Mouse (Mus musculus) heart, adult 9 months (tissue): Measurements from ENCODE around the gene Ccdc125.

Experiments used
- DNase-seq, 2 experiments: peaks; one replicate each; pipeline ENCODE4 v3.0.0; 2022; ENCODE audit warnings: low spot score in 2 of 2

Gene Ccdc125

DNA sequence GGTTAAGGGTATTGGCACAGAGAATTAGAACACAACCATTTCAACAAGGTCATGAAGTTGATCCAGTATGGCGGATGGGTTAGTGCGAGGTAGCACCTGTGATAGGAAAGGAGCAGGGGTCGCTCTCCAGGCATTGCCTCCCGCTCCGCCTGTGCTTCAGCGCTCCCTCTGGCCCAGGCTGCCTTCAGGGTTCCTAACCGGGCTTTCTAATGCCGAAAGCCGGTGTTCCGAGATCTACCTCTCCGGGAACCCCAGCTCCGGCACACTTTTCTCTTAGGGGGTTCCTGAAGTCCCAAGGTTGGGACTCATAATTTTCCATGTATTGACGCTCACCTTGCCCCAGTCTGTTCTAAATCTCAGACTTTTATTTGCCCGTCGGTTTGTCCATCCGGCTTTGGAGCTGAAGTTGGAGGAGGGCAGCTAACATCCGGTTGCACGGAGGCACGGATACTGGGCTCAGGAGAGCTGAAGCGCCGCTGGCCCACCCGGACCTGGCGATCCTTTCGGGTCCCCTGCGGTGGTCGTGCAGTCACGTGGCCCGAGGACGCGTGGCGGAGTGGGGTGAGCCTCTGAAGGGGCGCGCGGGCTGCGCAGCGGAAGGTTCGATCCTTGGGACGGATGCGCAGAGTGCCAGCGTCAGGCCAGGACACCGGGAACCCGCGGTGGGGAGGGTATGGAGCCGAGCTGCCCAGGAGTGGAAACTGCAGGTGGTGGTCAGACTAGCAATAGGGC is at the start of gene Ccdc125:
Ccdc125 (plus strand) TSS at position 427 of the 732 bp plus-strand sequence.
- DNase-seq: peak; percentile 1 to 5

DNA sequence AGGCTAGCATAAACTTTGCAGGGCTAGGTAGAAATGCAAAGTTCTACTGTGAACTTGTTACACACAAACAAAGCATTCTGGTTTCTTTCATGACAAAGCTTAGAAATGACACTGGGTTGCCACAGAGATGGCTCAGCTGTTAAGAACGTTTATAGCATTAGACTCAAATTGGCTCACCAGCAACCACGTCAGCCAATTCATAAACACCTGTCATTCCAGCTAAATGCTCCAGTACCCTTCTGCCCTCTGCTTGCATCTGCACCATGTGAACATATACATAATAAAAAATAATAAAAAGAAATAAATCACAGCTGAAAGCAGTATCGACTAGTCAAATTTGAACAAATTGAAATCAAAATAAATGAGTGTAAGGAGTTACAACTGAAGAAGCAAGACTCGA is 47.3 kb upstream of the Ccdc125 start:
- DNase-seq: no peak

DNA sequence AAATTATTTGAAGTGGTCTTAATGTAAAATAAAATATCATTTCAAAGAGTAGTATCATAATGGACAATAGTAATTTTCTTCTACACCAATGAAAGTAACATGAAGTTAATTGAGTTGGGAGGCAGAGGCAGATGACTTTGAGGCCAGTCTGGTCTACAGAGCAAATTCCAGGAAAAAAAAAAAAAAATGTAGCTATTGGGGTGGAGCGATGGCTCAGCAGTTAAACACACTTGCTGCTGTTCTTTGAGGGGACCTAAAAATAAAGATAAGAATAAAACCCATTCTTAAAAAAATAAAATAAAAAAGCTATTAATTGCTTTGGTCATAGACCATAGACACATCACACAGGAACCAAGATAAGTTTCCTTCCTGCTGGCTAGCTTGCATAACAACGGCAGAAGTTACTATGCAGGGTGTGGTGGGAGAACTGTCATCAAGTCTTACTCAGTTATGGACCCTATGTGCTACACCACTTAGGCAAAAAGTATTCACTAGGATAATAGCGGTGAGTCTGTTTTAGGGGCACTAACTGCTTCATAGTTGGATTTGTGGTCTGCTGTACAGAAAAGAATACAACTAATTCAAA is 35.3 kb upstream of the Ccdc125 start:
- no peak for DNase-seq

DNA sequence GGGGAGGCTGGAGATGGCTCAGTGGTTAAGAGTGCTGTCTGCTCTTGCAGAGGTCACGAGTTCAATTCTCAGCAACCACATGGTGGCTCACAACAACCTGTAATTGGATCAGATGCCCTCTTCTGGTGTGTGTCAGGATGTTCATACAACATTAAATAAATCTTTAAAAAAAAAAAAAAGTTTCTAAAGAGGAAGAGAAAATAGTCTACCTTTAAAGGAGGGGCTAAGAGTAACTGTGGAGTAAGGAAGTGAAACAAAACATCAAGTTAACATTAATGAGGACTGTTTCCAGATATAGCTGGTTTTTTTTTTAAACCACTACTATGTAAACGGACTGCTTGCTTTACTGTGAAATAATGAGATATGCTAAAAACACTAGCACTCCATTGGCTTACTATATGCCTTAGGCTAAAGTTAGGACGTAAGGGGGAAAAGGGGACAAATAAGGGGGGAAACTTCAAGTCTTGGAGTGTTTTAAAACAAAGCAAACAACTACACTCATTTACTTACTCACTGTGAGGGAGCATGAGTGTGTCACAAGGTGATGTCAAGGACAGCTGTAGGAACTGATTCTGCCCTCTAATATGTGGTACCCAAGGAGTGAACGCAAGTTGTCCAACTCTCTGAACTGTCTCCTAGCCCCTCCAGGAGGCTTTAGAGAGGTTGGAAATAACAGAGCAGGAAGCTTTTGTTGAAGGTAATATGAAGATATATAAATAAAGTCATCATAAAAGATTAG is 26.9 kb upstream of the Ccdc125 start:
- DNase-seq: no peak

DNA sequence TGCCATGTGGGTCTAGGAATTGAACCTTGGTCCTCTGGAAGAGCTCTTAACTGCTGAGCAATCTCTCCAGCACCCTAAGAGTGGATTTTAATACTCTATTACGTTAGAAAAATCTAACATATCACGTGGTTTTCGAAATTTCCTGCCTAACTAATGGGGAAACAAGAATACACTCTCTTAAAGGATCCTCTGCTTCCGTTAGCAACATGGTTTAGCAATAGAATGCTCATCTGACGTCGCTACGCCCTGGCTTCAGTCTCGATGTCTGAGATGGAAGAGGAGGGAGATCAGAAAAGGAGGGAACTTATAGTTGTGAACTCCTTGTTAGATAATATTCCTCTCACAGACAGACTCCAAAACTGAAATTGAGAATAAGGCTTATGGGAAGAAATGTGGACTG is 21.3 kb upstream of the Ccdc125 start:
- DNase-seq: no peak

DNA sequence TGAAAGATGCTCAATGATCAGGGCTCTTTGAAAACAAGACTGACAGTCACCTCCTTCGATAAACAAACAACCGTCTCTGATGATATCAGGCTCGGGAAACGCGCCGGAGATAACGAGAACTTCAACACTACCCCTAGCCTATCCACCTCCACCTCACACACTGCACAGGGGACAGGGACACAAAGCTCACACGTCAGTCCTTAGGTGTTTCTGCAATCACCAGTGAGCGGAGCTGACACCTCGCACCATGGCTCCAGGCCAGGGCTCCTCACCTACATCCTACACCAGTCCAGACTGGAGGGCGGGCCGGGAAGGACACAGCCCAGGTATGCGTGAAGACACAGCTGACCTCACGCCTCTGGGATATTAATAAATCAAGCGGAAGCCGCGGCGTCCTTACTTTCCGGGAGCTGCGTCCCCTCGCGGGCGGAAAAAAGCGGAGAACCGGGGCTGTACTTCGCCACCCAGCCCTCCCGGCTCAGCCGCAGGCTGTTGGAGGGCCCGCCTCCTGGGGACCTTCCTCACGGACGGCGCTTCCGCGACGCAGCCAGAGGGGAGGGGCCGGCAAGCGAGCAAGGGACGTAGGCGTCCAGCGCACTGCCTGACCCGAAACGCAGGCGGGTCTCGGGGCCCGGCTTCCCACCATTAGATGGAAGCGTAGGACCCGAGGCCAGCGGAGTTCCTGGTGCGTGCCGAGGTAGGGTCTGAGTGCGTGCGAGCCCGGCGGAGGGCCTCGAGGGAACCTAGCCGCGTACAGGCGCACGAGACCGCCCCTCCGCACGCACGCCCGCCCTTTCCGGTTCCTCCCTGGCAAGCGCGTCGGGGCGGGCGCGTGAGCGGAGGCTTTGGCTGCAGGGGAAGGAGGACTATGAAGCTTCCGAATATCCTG is 18.7 kb upstream of the Ccdc125 start, which contains the start of the genes Ak6 and Rad17:
Ak6 (plus strand) TSS at position 430 of the 889 bp plus-strand sequence.
Rad17 (minus strand) TSS at position 502 of the 889 bp plus-strand sequence.
- DNase-seq: peak; percentile 93 to 94

DNA sequence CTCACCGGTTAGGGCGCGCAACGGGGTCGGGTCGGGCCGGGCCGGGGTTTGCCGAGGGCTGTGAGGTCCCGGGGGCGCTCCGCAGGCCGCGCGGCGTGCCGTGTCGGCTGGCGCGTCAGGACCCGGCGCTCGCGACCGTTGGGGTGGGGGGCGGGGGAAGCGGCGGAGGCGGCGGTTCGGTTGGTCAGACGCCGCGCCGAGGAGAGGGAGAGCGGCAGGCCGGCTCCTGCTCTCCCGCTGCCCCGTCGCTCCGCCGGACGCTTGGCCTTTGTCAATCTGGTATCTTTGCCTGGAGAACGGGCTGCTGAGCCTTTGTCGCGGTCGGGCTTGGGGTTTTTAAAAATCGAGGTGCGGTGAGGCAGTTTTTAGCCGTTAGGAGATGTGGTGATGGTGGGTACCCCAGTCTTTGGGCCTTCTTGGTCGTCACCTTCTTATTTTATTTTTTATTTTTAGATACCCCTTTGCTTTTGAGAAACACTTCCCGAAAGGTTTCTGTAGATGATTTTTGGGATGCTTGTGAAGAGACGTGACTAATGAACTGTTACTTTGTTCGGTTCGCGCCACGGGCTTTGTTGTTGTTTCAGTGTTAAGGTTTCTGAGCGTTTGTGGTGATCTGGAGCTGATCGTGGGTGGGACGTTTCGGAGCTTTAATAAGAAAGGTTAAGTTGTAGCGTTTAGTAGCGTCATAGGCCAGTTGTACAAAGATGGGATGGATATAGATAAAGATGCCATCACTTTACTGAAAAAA is 17.9 kb upstream of the Ccdc125 start, which contains the start of gene Taf9:
Taf9 (plus strand) TSS at position 141 of the 748 bp plus-strand sequence.
- no peak for DNase-seq

DNA sequence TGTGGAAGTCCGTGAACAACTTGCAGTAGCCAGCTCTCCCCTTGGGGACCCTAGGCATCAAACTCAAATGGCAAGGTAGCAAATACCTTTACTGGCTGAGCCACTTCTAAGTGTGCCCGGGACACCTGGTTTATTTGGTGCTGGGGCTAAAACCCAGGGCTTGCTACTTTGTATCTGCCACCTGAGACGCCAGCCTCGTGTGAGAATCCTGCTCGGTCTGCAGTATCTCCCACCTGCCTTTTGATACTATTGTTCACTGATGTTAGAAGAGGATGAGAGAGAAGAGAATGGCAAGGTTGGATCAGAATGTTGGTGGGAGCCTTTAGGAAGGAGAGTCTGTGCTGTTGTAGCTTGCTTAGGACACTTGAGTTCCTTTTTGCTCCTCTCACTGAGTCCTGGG is 11.4 kb upstream of the Ccdc125 start:
- no peak for DNase-seq

DNA sequence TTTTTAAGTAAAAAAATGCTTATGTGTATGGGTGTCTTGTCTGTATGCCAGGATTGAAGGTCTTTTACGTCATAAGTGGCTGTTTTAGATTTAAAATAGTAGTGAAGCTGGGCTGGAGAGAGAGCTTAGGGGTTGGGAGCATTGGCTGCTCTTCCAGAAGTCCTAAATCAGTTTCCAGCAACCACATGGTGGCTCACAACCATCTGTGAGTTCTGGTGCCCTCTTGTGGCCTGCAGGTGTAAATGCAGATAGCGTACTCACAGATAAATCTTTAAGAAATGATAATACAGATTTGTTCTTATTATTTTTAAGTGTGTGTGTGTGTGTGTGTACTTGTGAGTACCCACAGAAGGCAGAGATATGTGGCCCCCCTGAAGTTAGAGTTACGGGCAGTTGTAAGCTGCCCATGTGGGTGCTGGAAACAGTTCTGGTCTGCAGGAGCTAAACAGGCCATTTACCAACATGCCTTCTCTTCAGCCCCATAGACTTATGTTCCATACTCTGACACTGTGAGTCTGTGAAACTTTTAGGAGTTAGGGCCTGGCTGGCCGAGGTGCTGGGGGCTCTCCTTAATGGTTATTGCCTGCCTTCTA is 9.6 kb upstream of the Ccdc125 start:
- peak in 1 of 2 experiments; percentile 26 for DNase-seq

DNA sequence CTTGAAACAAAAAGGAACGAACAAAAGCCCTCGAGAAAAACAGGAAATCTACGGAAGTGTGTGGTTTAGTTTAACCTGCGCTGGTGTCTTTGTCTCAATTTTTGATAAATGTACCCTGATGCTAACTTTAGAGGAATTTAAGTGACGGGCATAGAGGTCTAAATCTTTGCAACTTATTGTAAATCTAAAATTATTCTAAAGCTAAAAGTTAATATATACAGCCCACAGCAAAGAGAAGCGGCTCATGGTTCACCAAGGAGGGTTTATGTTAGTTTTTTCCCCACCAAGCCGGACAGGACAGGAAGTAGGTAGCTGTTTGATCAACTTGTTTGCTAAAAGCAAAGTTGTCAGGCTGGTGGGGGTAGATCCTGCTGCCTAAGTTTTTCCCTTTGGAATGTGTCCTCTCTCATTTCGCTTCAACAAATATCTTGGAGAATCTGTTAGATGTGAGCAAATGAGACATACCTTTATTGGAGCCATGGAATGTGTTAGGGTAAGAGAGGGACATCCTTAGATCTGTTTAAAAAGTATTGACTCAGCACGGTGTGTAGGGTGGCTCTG is 744 bp downstream of the Ccdc125 start:
- no peak for DNase-seq

DNA sequence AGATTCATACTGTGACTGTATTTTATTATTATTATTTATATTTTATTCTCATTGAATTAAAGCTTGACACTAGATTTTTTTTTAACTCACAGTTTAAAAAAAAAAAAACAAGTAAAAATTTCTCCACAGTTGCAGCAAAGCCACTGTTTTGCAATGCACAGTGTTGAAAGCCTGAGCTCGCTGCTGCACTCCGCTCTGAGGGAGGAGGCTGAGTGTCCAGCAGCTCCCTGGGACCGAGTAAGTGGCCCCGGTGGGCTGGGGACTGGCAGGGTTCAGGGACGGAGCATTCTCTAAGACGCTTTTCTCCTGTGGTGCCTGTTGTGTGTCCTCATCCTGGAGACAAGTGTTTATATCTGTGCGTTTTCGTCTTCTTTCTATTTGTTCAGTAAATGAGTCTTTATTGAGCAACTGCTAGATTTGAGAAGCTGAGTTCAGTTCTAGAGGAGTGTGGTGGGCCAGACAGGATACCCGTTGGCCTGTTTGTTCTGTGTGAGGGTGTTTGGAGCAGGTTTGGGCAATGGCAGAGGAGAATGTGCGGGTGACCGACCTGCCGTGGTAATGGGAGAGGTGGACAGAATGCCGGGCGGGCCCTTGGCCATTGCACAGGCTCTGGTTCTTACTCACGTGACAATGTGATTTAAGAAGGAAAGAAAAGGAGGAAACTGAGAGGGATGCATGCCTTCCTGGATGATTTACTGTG is 6.6 kb downstream of the Ccdc125 start:
- no peak for DNase-seq

DNA sequence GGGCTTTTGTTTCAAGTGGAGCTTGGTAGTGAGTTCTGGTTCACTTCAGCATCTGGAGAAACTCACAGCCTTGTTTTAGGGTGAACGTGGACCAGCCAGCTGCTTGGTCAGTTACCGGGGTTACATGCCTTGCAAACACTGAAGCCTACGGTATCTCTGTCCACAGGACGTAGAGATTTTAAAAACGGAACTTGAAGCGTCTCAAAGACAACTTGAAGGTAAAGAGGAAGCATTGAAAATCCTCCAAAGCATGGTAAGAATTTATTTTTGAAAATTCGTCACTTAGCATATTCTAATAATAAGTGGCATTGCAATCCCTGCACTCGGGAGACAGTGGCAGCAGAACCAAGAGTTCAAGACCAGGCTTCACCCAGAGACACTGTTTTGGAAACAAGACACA is 12.1 kb downstream of the Ccdc125 start:
- DNase-seq: no peak

DNA sequence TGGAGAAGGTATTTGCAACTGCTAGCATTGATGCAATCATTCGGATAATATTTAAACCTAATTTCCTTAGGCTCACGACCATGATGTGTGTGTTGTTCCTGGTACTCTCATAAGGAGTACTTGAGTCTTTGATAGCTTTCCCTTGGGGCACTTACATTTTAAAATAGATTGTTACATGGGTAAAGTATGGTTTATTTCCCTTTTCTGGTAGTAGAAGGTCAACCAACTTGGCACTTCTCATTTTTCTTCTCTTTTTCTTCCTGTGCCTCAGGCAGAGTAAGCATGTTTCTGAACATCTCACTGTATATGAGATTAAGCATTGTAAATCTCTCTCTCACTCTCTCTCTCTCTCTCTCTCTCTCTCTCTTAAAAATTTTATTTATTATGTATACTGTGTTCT is 13.3 kb downstream of the Ccdc125 start:
- DNase-seq: no peak

DNA sequence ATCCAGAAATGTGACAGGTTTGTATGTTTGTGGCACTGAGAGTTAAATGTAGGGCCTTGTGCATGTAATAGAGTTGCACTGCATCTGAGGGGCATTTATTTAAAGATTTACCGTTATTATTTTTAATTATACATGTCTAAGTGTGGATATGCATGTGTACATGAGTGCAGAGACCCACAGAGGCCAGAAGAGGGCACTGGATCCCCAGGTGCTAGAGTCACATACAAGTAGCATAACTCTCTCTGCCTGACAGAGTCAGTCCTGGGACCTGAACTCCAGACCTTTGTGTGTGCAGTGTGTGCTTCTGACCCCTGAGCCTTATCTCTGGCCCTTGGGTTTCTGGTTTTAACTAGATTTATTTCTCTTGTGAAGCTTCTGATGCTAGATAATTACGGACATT is 14.8 kb downstream of the Ccdc125 start:
- no peak for DNase-seq

DNA sequence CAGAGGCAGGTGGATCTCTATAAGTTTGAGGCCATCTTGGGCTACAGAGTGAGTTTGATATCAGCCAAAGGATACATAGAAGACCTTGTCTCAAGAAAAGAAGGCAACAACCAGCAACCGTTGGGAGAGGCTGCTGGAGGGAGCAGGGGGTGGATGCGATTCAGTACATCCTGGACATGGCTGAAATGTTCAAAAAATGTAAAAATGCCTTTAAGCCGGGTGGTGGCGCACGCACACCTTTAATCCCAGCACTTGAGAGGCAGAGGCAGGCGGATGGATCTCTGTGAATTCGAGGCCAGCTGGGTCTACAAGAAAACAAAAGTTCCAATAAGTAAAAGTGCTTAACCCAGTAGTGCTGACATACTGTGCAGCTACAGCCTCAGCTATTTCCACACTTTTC is 18.0 kb downstream of the Ccdc125 start:
- no peak for DNase-seq

DNA sequence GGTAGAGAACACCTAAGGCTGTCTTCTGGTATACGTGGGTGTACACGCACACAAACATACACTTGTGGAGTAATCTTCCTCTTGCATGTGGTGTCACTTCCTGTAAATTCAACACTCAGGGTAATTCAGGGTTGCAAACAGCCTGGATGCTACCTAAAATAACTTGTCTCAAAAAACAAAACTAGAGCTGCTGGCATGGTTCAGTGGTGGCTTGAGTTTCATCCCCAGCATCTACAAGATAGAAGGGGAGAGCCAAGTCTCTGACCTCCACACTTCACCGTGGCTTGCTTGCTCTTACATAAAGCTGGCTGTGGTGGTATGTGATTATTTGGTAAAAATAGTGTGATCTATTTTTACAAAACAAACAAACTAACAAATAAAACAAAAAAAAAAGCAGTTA is 28.0 kb downstream of the Ccdc125 start:
- no peak for DNase-seq

DNA sequence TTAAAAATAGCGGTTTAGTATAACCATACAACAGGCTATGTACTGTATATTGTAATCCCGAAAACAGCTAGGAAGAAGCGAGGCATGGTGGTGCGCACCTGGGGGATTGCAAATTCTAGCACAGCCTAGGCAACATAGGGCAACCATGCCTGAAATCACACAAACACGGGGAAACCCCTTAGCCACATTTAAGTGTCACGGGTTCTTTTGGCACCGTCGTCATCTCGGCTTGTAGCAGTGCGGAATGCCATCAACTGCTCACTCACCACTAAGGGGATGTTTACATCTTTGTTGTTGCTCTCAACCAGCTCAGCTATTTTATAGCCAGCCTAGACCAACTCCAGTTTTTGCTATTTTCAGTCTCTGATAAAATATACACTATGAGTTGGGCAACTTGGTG is 29.3 kb downstream of the Ccdc125 start:
- no peak for DNase-seq

DNA sequence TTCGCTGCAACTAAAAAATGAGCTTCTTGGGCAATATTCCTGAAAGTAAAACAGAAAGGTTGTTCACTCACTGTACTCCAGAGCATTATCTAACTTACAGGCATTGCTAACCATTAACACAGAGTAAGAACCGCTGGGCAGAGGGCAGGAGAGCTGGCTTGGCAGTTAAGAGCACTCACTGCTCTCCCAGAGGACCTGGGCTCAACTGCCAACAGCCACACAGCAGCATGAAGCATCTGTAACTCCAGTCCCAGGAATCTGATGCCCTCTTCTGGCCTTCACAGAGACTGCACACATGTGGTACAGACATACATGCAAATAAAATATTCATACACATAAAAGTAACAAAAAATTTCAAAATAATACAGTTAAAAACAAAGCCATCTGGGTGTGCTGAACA is 34.0 kb downstream of the Ccdc125 start:
- no peak for DNase-seq

DNA sequence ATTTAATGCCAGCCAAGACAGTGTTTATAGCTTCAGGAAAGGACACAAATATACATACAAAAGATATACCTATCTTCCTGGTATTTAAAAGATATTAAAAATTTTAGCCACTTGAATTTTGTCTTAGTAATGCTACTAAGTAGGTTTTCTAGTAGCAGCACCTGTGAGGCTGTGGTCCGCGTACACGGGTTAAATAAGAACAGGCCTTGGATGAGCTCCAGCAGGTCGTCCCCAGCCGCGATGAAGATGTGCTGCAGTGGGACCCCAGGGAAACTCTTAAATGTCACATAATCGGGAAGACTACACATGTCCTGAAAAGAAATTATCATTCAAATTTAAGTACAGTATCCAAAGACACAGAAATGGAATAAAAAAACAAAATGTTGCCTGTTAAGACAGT is 36.7 kb downstream of the Ccdc125 start:
- no peak for DNase-seq

DNA sequence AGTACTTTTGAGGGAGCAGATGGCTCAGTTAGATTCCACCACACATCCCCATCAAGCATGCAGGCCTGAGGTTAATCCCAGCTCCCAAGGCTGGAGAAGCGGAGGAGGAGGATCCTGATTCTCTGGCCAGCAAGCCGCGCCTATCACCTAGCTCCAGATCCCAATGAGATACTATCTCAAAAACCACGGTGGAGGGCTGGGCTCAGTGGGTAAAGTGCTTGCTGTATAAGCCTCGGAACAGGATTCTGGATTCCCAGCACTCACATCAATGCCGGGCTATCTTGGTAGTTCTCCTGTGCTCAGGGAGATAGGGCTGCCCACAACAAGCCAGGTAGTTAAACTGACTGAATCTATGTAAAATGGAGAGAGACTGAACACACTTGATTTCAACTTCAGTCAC is 46.0 kb downstream of the Ccdc125 start:
- no peak for DNase-seq
